Mouse (Mus musculus) intestine, embryonic 14.5 days (tissue): ENCODE measurements at regions not wholly inside any gene's neighbourhood (a gene's known extent, or its start where the extent isn't known, plus 50 kb on each side); places are given as distances from the start of the nearest gene placed in this dataset.

Experiments used
- ATAC-seq: fragments of 200-750 bp; cut with Nextera tagmentation; replicated peaks from 2 replicates; pipeline ENCODE4 v1.8.0; 2017; ENCODE audit warnings: low read depth, moderate number of reproducible peaks, moderate TSS enrichment, moderate library complexity; ENCODE audit not compliant: low FRiP score, low TSS enrichment
- DNase-seq: peaks from one replicate; pipeline ENCODE4 v3.0.0-alpha.2; 2018; ENCODE audit warnings: low spot score
- H3K27ac ChIP-seq: fragments of 300-500 bp; sonication (generic); 2 replicates; pipeline ENCODE4 v1.5.1; 2014; ENCODE audit warnings: low read depth, mild to moderate bottlenecking, control low read depth
- H3K27me3 ChIP-seq: fragments of 300-500 bp; sonication (generic); replicated peaks from 2 replicates; pipeline ENCODE4 v1.6.1; 2014; ENCODE audit warnings: low read length, control low read depth; ENCODE audit not compliant: control insufficient read depth, insufficient read depth
- H3K36me3 ChIP-seq: fragments of 300-500 bp; sonication (generic); 2 replicates; pipeline ENCODE4 v1.6.1; 2014; ENCODE audit warnings: low read length, control low read depth; ENCODE audit not compliant: control insufficient read depth, insufficient read depth
- H3K4me1 ChIP-seq: fragments of 300-500 bp; sonication (generic); replicated peaks from 2 replicates; pipeline ENCODE4 v1.6.1; 2014; ENCODE audit warnings: low read length, control low read depth, mixed read lengths; ENCODE audit not compliant: control insufficient read depth, insufficient read depth
- H3K4me2 ChIP-seq: fragments of 300-500 bp; sonication (generic); 2 replicates; pipeline ENCODE4 v1.6.1; 2014; ENCODE audit warnings: low read length
- H3K4me3 ChIP-seq: fragments of 300-500 bp; sonication (generic); 2 replicates; pipeline ENCODE4 v1.5.1; 2014; ENCODE audit warnings: low read depth, low read length, control low read depth, mixed read lengths
- H3K9ac ChIP-seq: fragments of 300-500 bp; sonication (generic); 2 replicates; pipeline ENCODE4 v1.6.1; 2014; ENCODE audit warnings: mild to moderate bottlenecking, low read length
- H3K9me3 ChIP-seq: fragments of 300-500 bp; sonication (generic); 2 replicates; pipeline ENCODE4 v1.6.1; 2016; ENCODE audit warnings: low read length, control low read depth; ENCODE audit not compliant: control insufficient read depth
- WGBS: fragments of 180-500 bp; shearing (Covaris S2); extraction: QIAGEN DNeasy Blood & Tissue Kit; methylation state at CpG from one replicate; pipeline ENCODE4 v1.1.7; 2014; 5-methylcytosine and 5-hydroxymethylcytosine counted together

GRCm38 (mm10) chr11:112180666-112181065 is 601.4 kb upstream of the Sox9 start:
- no peaks in the 10 kb centered on the region for H3K4me1 ChIP-seq
- no peaks in the 10 kb centered on the region for H3K9me3 ChIP-seq
- ATAC-seq (no peak), DNase-seq (no peak)
- H3K9ac ChIP-seq = no peak overlapping the region
- no peaks in the 10 kb centered on the region for H3K36me3 ChIP-seq
- no peaks in the 10 kb centered on the region for H3K27me3 ChIP-seq
- no peak overlapping the region for H3K4me3 ChIP-seq
- no peak overlapping the region for H3K27ac ChIP-seq
- 77% methylated on average over 10 of the region's 10 CpGs for WGBS
- H3K4me2 ChIP-seq = no peak overlapping the region

GRCm38 (mm10) chr11:112197620-112198268 is 584.3 kb upstream of the Sox9 start:
- peaks cover 16% of the 10 kb centered on the region; the same call in 1 of the 2 replicates for H3K27me3 ChIP-seq
- DNase-seq (no peak), ATAC-seq (no peak)
- H3K4me1 ChIP-seq = no peaks in the 10 kb centered on the region
- H3K4me3 ChIP-seq = no peak overlapping the region
- H3K36me3 ChIP-seq = no peaks in the 10 kb centered on the region
- no peaks in the 10 kb centered on the region for H3K9me3 ChIP-seq
- H3K4me2 ChIP-seq = no peak overlapping the region
- H3K27ac ChIP-seq = no peak overlapping the region
- no peak overlapping the region for H3K9ac ChIP-seq
- WGBS = 16% methylated on average over 18 of the region's 18 CpGs

GRCm38 (mm10) chr11:112204561-112204960 is 577.5 kb upstream of the Sox9 start:
- no peak overlapping the region for H3K9ac ChIP-seq
- no peak overlapping the region for H3K4me3 ChIP-seq
- no peak for ATAC-seq
- 34% methylated on average over 2 of the region's 2 CpGs for WGBS
- no peaks in the 10 kb centered on the region for H3K36me3 ChIP-seq
- H3K4me2 ChIP-seq = no peak overlapping the region
- H3K4me1 ChIP-seq = no peaks in the 10 kb centered on the region
- no peaks in the 10 kb centered on the region for H3K27me3 ChIP-seq
- no peaks in the 10 kb centered on the region for H3K9me3 ChIP-seq
- no peak for DNase-seq
- no peak overlapping the region for H3K27ac ChIP-seq

- 32% methylated on average over 4 of the region's 4 CpGs for WGBS
- no peak overlapping the region for H3K27ac ChIP-seq
- H3K4me3 ChIP-seq = no peak overlapping the region
- H3K4me1 ChIP-seq = no peaks in the 10 kb centered on the region
- H3K4me2 ChIP-seq = no peak overlapping the region
- H3K27me3 ChIP-seq = no peaks in the 10 kb centered on the region
- no peaks in the 10 kb centered on the region for H3K36me3 ChIP-seq
- no peak overlapping the region for H3K9ac ChIP-seq
- ATAC-seq (no peak), DNase-seq (peak; percentile 59)
- no peaks in the 10 kb centered on the region for H3K9me3 ChIP-seq
These were observed 572.6 kb upstream of the Sox9 start for GRCm38 (mm10) chr11:112209414-112209813.

GRCm38 (mm10) chr11:112219046-112219720 is 562.8 kb upstream of the Sox9 start:
- H3K9me3 ChIP-seq = no peaks in the 10 kb centered on the region
- DNase-seq (no peak), ATAC-seq (no peak)
- H3K4me3 ChIP-seq = no peak overlapping the region
- no peak overlapping the region for H3K27ac ChIP-seq
- H3K4me1 ChIP-seq = no peaks in the 10 kb centered on the region
- H3K9ac ChIP-seq = no peak overlapping the region
- H3K4me2 ChIP-seq = no peak overlapping the region
- no peaks in the 10 kb centered on the region for H3K36me3 ChIP-seq
- 91% methylated on average over 5 of the region's 5 CpGs for WGBS
- H3K27me3 ChIP-seq = no peaks in the 10 kb centered on the region

- DNase-seq (no peak), ATAC-seq (no peak)
- H3K9me3 ChIP-seq = no peaks in the 10 kb centered on the region
- peaks cover 5% of the 10 kb centered on the region for H3K4me1 ChIP-seq
- H3K4me3 ChIP-seq = no peak overlapping the region
- no peak overlapping the region for H3K9ac ChIP-seq
- no peak overlapping the region for H3K4me2 ChIP-seq
- WGBS = 91% methylated on average over 7 of the region's 7 CpGs
- H3K27ac ChIP-seq = no peak overlapping the region
- no peaks in the 10 kb centered on the region for H3K27me3 ChIP-seq
- H3K36me3 ChIP-seq = no peaks in the 10 kb centered on the region
These were observed 547.4 kb upstream of the Sox9 start for GRCm38 (mm10) chr11:112234492-112235116.

- Histone ChIP-seq H3K4me2 (peak overlapping the region; percentile 36), H3K9ac (no peak overlapping the region), H3K36me3 (no peaks in the 10 kb centered on the region), H3K9me3 (no peaks in the 10 kb centered on the region), H3K4me3 (no peak overlapping the region), H3K27ac (no peak overlapping the region), H3K27me3 (no peaks in the 10 kb centered on the region), H3K4me1 (peaks cover 5% of the 10 kb centered on the region)
- DNase-seq (no peak), ATAC-seq (no peak)
- 35% methylated on average over 19 of the region's 19 CpGs for WGBS
These were observed 542.8 kb upstream of the Sox9 start for GRCm38 (mm10) chr11:112238960-112239884.

GRCm38 (mm10) chr11:112252548-112252947 is 529.5 kb upstream of the Sox9 start:
- WGBS = 96% methylated on average over 1 of the region's 1 CpGs
- DNase-seq (no peak), ATAC-seq (no peak)
- no peaks in the 10 kb centered on the region for H3K4me1 ChIP-seq
- no peaks in the 10 kb centered on the region for H3K27me3 ChIP-seq
- no peaks in the 10 kb centered on the region for H3K36me3 ChIP-seq
- H3K4me2 ChIP-seq = no peak overlapping the region
- H3K4me3 ChIP-seq = no peak overlapping the region
- no peak overlapping the region for H3K27ac ChIP-seq
- H3K9ac ChIP-seq = no peak overlapping the region
- no peaks in the 10 kb centered on the region for H3K9me3 ChIP-seq
